Mouse (Mus musculus) heart, embryonic 12.5 days (tissue): ENCODE measurements at regions not wholly inside any gene's neighbourhood (a gene's known extent, or its start where the extent isn't known, plus 50 kb on each side); places are given as distances from the start of the nearest gene placed in this dataset.

ENCODE experiments used
- ATAC-seq: fragments of 200-750 bp; cut with Nextera tagmentation; 2 replicates; pipeline ENCODE4 v1.8.0; 2017; ENCODE audit warnings: moderate TSS enrichment, moderate library complexity; ENCODE audit not compliant: insufficient number of reproducible peaks, low FRiP score
- H3K27ac ChIP-seq: fragments of 300-500 bp; sonication (generic); 2 replicates; pipeline ENCODE4 v1.5.1; 2016; ENCODE audit warnings: mild to moderate bottlenecking, moderate library complexity; ENCODE audit not compliant: poor library complexity, severe bottlenecking
- H3K27me3 ChIP-seq: fragments of 300-500 bp; sonication (generic); replicated peaks from 2 replicates; pipeline ENCODE4 v1.6.1; 2016; ENCODE audit warnings: mild to moderate bottlenecking, moderate library complexity
- H3K36me3 ChIP-seq: fragments of 300-500 bp; sonication (generic); 2 replicates; pipeline ENCODE4 v1.6.1; 2016; ENCODE audit warnings: mild to moderate bottlenecking, moderate library complexity
- H3K4me1 ChIP-seq: fragments of 300-500 bp; sonication (generic); replicated peaks from 2 replicates; pipeline ENCODE4 v1.6.1; 2016; ENCODE audit warnings: mild to moderate bottlenecking
- H3K4me2 ChIP-seq: fragments of 300-500 bp; sonication (generic); 2 replicates; pipeline ENCODE4 v1.6.1; 2016; ENCODE audit warnings: mild to moderate bottlenecking, moderate library complexity
- H3K4me3 ChIP-seq: fragments of 300-500 bp; sonication (generic); 2 replicates; pipeline ENCODE4 v1.5.1; 2016; ENCODE audit warnings: mild to moderate bottlenecking
- H3K9ac ChIP-seq: fragments of 300-500 bp; sonication (generic); 2 replicates; pipeline ENCODE4 v1.6.1; 2016; ENCODE audit warnings: mild to moderate bottlenecking, moderate library complexity
- H3K9me3 ChIP-seq: fragments of 300-500 bp; sonication (generic); replicated peaks from 2 replicates; pipeline ENCODE4 v1.6.1; 2016; ENCODE audit warnings: mild to moderate bottlenecking, moderate library complexity
- WGBS: fragments of 180-500 bp; shearing (Covaris S2); methylation state at CpG from one replicate; pipeline ENCODE4 v1.1.7; 2016; 5-methylcytosine and 5-hydroxymethylcytosine counted together

GRCm38 (mm10) chr4:105610917-105611316, 178.8 kb upstream of the Gm12728 start:
- WGBS, result 55% methylated on average over 6 of the region's 6 CpGs
- H3K36me3 ChIP-seq, result no peaks in the 10 kb centered on the region
- no peak overlapping the region for H3K4me2 ChIP-seq
- no peaks in the 10 kb centered on the region for H3K4me1 ChIP-seq
- no peak overlapping the region for H3K9ac ChIP-seq
- H3K27me3 ChIP-seq, result no peaks in the 10 kb centered on the region
- ATAC-seq, result no peak
- H3K27ac ChIP-seq, result no peak overlapping the region
- H3K4me3 ChIP-seq, result no peak overlapping the region
- no peaks in the 10 kb centered on the region for H3K9me3 ChIP-seq

- no peaks in the 10 kb centered on the region for H3K36me3 ChIP-seq
- H3K4me3 ChIP-seq, result no peak overlapping the region
- ATAC-seq, result no peak
- H3K9ac ChIP-seq, result no peak overlapping the region
- 75% methylated on average over 2 of the region's 2 CpGs for WGBS
- H3K4me1 ChIP-seq, result no peaks in the 10 kb centered on the region
- H3K9me3 ChIP-seq, result no peaks in the 10 kb centered on the region
- no peak overlapping the region for H3K27ac ChIP-seq
- no peak overlapping the region for H3K4me2 ChIP-seq
- H3K27me3 ChIP-seq, result no peaks in the 10 kb centered on the region
These were observed 175.3 kb upstream of the Gm12728 start for GRCm38 (mm10) chr4:105614390-105614789.

- ATAC-seq, result no peak
These were observed 163.0 kb upstream of the Gm12728 start for GRCm38 (mm10) chr4:105626371-105627320.

GRCm38 (mm10) chr4:105629581-105629980, 160.1 kb upstream of the Gm12728 start:
- Histone ChIP-seq H3K27me3 (no peaks in the 10 kb centered on the region), H3K4me1 (peaks cover 16% of the 10 kb centered on the region; the same call in 1 of the 2 replicates), H3K9ac (no peak overlapping the region), H3K36me3 (no peaks in the 10 kb centered on the region), H3K27ac (no peak overlapping the region), H3K4me3 (no peak overlapping the region), H3K9me3 (no peaks in the 10 kb centered on the region), H3K4me2 (no peak overlapping the region)
- no peak for ATAC-seq
- 87% methylated on average over 4 of the region's 4 CpGs for WGBS

More at GRCm38 (mm10) chr4:105626371-105627320, 163.0 kb upstream of the Gm12728 start:
- H3K36me3 ChIP-seq, result no peaks in the 10 kb centered on the region
- no peak overlapping the region for H3K4me3 ChIP-seq
- H3K27me3 ChIP-seq, result no peaks in the 10 kb centered on the region
- H3K4me1 ChIP-seq, result peaks cover 16% of the 10 kb centered on the region; the same call in 1 of the 2 replicates
- H3K9me3 ChIP-seq, result no peaks in the 10 kb centered on the region
- H3K9ac ChIP-seq, result no peak overlapping the region
- 47% methylated on average over 14 of the region's 14 CpGs for WGBS
- H3K4me2 ChIP-seq, result no peak overlapping the region
- no peak overlapping the region for H3K27ac ChIP-seq

DNA sequence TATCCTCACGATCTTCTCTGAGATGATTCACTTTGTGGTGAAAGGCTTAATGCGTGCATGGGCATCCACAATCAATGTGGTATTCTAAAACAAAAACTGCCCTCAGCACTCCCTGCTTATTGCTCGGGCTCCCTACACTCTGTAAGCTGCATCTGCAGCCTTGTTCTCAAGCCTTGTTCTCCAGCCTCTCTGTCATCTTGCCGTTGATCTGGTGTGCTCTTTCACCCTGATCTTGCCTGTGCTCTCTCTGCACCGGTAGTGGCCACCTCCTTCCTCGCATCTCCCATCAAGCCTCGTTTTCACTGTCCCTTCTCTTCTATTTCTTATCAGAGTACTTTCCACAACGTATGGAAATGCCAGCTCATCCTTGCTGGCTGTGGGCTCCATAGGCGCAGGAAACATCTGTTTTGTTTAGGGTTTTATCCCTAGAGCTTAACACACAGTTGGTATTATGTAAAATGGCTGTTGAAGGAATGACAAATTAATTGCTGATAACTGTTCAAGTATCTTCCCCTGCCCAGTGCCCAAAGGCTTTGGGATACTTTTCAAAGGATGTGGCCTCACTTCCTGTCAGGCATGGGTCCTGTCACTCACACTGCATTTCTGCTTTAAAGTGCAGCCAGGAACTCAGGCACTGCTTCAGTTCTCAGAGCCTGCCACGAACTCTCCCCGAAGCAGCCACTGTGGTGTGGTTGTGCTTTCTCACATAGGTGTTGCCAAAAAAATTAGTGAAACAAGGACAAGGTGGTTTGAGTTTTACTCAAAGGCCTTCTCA, 158.9 kb upstream of the Gm12728 start:
- Histone ChIP-seq H3K27me3 (no peaks in the 10 kb centered on the region), H3K4me1 (peaks cover 16% of the 10 kb centered on the region; the same call in 1 of the 2 replicates), H3K9me3 (no peaks in the 10 kb centered on the region), H3K27ac (0 out of 2 replicates have a peak overlapping the region, but pooled peaks have one; percentile 37), H3K4me2 (no peak overlapping the region), H3K36me3 (no peaks in the 10 kb centered on the region), H3K4me3 (no peak overlapping the region), H3K9ac (no peak overlapping the region)
- WGBS, result 34% methylated on average over 11 of the region's 11 CpGs
- peak; percentile 48 for ATAC-seq

GRCm38 (mm10) chr4:105632581-105633358, 156.9 kb upstream of the Gm12728 start:
- Histone ChIP-seq H3K4me3 (no peak overlapping the region), H3K4me2 (no peak overlapping the region), H3K27ac (no peak overlapping the region), H3K9me3 (no peaks in the 10 kb centered on the region), H3K27me3 (no peaks in the 10 kb centered on the region), H3K4me1 (peaks cover 8% of the 10 kb centered on the region; the same call in 1 of the 2 replicates), H3K9ac (no peak overlapping the region), H3K36me3 (no peaks in the 10 kb centered on the region)
- no peak for ATAC-seq
- 74% methylated on average over 7 of the region's 7 CpGs for WGBS

GRCm38 (mm10) chr4:105633789-105634188, 155.9 kb upstream of the Gm12728 start:
- H3K4me3 ChIP-seq, result no peak overlapping the region
- no peak overlapping the region for H3K9ac ChIP-seq
- WGBS, result 83% methylated on average over 3 of the region's 3 CpGs
- no peaks in the 10 kb centered on the region for H3K27me3 ChIP-seq
- H3K4me1 ChIP-seq, result peaks cover 8% of the 10 kb centered on the region; the same call in 1 of the 2 replicates
- no peak for ATAC-seq
- H3K4me2 ChIP-seq, result no peak overlapping the region
- no peak overlapping the region for H3K27ac ChIP-seq
- no peaks in the 10 kb centered on the region for H3K36me3 ChIP-seq
- no peaks in the 10 kb centered on the region for H3K9me3 ChIP-seq

- H3K4me3 ChIP-seq, result no peak overlapping the region
- H3K4me2 ChIP-seq, result no peak overlapping the region
- H3K27ac ChIP-seq, result no peak overlapping the region
- WGBS, result 67% methylated on average over 4 of the region's 4 CpGs
- no peaks in the 10 kb centered on the region for H3K4me1 ChIP-seq
- H3K9me3 ChIP-seq, result no peaks in the 10 kb centered on the region
- no peaks in the 10 kb centered on the region for H3K36me3 ChIP-seq
- H3K9ac ChIP-seq, result no peak overlapping the region
- H3K27me3 ChIP-seq, result no peaks in the 10 kb centered on the region
- no peak for ATAC-seq
These were observed 148.9 kb upstream of the Gm12728 start for GRCm38 (mm10) chr4:105640793-105641192.

- 85% methylated on average over 4 of the region's 4 CpGs for WGBS
These were observed 148.1 kb upstream of the Gm12728 start for GRCm38 (mm10) chr4:105641582-105641981.

DNA sequence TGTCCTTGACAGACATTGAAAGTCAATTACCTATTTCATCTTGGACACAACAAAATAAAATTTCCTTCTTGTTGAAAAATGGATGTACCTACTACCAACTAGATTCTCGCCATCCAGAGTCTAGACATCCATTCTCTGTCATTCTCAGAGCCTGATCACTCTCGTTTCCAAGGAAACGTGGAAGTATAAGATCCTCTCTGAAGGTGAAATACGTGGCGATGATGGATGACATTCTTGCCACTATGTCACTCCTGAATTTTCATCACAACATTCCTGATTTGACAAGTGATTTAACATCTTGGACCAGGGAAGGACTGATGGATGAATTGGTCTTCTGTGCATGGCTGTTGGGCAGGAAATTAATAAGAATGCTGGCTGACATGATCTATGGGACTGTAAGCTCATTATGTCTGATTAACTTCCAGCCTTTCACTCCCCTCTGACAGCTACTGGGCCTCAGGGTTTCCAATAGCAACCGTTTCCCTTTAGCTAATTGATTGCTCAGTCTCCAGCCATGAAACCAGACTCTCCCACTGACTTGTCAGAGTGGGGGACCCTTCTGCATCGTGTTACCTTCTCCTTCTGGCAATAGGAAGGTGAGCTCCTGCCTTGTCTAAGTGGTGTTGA, 140.7 kb upstream of the Gm12728 start:
- H3K9ac ChIP-seq, result no peak overlapping the region
- no peaks in the 10 kb centered on the region for H3K4me1 ChIP-seq
- no peaks in the 10 kb centered on the region for H3K36me3 ChIP-seq
- H3K9me3 ChIP-seq, result no peaks in the 10 kb centered on the region
- ATAC-seq, result no peak
- H3K27me3 ChIP-seq, result no peaks in the 10 kb centered on the region
- no peak overlapping the region for H3K4me2 ChIP-seq
- H3K4me3 ChIP-seq, result no peak overlapping the region
- WGBS, result 64% methylated on average over 7 of the region's 7 CpGs
- no peak overlapping the region for H3K27ac ChIP-seq

More at GRCm38 (mm10) chr4:105641582-105641981, 148.1 kb upstream of the Gm12728 start:
- Histone ChIP-seq H3K27me3 (no peaks in the 10 kb centered on the region), H3K4me2 (no peak overlapping the region), H3K36me3 (no peaks in the 10 kb centered on the region), H3K9me3 (no peaks in the 10 kb centered on the region), H3K4me3 (no peak overlapping the region), H3K27ac (no peak overlapping the region), H3K9ac (no peak overlapping the region), H3K4me1 (no peaks in the 10 kb centered on the region)
- ATAC-seq, result no peak
